Mouse (Mus musculus) bone marrow, adult 2 months (tissue): ENCODE measurements around the gene Rbl2.

Experiments
- CTCF ChIP-seq: fragments of 200-500 bp; IDR thresholded peaks from 2 replicates; pipeline ENCODE4 v1.5.1; 2011; ENCODE audit warnings: low read length, control low read depth; ENCODE audit not compliant: control insufficient read depth, insufficient read depth
- POLR2A ChIP-seq: fragments of 200-500 bp; IDR thresholded peaks from 2 replicates; pipeline ENCODE4 v1.6.1; 2011; ENCODE audit warnings: low read depth, mild to moderate bottlenecking, control low read depth, low read length, borderline replicate concordance; ENCODE audit not compliant: control insufficient read depth

- TF ChIP-seq CTCF (no peak), POLR2A (no peak)
These were observed 12.6 kb downstream of the Rbl2 start for GRCm38 (mm10) chr8:91082428-91082827.
